Mouse (Mus musculus): ENCODE data around the gene Mroh7. TPM values are rescaled to one million over a fixed set of nuclear protein-coding genes. Genes with fewer than 3 reads are reported as not detected.

Gene Mroh7
- polyA plus RNA-seq, 1 experiment = not detected

DNA sequence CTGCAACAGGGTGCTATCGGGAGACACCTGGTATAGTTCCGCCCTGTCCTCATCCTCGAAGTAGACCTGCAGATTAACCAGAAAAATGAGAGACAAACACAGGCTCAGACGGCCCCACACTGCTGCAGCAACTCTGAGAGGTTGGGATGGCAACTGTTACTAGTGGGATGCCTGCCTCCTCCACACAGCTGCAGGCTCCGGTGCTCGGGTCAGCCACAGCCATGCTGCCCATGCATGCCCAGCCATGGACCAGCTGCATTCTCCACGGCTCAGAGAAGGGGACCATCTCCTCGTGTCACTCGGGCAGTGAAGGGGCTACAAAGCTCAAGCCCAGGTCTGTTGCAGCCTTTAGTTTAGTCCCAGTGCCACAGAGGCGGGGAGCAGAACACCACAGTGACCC lies 65.1 kb downstream of the Mroh7 start:
- H3K4me3 ChIP-seq (ENCODE audit: insufficient read depth, low read depth, low read length) = no peak overlapping the region
- no peaks in the 10 kb centered on the region for H3K4me1 ChIP-seq (ENCODE audit: control insufficient read depth, insufficient read depth, insufficient read length, low read length)
- no peak overlapping the region for H3K27ac ChIP-seq (replicated peaks; ENCODE audit: low read depth, low read length)

DNA sequence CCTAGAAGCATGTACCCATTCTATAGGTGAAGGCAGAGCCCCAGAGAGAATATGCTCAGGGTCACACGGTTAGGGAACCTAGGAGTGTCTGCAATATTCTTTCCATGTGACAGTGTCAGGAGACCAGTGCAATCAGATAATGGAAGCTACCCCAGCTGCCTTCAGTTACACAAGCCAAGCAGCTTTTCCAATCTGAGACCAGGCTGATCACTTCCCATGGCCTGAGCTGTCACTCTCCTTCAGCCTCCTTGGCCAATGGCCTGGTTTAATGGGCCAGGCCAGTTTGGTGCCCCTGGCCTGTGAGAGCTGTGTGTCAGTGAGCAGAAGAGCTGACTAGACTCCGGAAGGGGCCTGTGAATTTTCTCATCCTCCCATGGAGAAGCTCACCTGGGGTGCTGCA lies 65.5 kb downstream of the Mroh7 start:
- no peaks in the 10 kb centered on the region for H3K4me1 ChIP-seq (ENCODE audit: control insufficient read depth, insufficient read depth, insufficient read length, low read length)
- no peak overlapping the region for H3K27ac ChIP-seq (replicated peaks; ENCODE audit: low read depth, low read length)
- H3K4me3 ChIP-seq (ENCODE audit: insufficient read depth, low read depth, low read length) = no peak overlapping the region

- Histone ChIP-seq H3K4me1 (ENCODE audit: control insufficient read depth, insufficient read depth, insufficient read length, low read length) (no peaks in the 10 kb centered on the region), H3K4me3 (ENCODE audit: insufficient read depth, low read depth, low read length) (no peak overlapping the region), H3K27ac (replicated peaks; ENCODE audit: low read depth, low read length) (0 out of 2 replicates have a peak overlapping the region, but pooled peaks have one; percentile 1)
Observed at GRCm38 (mm10) chr4:106664697-106665096, 66.0 kb downstream of the Mroh7 start.

DNA sequence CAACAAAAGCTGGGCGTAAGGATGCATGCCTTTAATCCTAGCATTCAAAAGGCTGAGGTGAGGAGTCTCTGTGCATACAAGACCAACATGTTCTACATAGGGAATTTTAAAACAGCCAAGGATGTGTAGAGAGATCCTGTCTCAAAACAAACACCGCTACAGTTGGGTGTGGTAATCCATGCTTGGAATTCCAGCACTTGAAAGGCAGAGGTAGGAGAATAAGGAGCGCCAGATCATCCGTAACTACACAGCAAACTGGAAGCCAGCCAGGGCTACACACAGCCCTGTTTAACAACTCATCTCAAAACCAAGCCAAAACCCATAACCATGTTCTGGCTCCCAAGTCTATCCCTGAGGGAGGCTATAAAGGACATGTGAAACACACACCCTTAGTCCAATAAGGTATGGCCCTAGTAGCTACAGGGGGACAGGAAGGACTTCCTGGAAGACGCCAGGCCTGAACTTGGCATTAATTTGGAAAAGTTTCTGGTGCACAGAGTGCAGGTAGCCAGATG lies 66.7 kb downstream of the Mroh7 start:
- Histone ChIP-seq H3K27ac (replicated peaks; ENCODE audit: low read depth, low read length) (0 out of 2 replicates have a peak overlapping the region, but pooled peaks have one; percentile 24), H3K4me1 (ENCODE audit: control insufficient read depth, insufficient read depth, insufficient read length, low read length) (no peaks in the 10 kb centered on the region)

DNA sequence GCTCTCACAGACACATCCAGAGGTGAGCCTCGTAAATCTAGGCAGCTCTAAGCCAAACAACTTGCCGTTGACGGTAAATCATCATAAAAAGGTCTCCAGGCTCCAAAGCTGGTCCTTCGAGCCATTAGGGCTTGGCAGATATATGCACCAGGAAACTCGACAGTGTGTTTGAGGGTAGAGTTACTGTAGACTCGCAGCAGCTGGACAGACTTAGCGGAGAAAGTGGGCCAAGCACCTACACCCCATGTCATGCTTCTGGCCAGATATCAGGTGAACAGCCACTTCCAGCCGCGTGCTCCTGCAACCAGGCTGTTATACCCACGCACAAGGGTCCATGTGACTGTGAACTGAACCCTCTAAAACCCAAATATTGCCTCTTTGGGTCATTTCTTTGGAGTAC lies 75.0 kb downstream of the Mroh7 start:
- Histone ChIP-seq H3K27ac (replicated peaks; ENCODE audit: low read depth, low read length) (no peak overlapping the region), H3K4me1 (ENCODE audit: control insufficient read depth, insufficient read depth, insufficient read length, low read length) (peaks cover 5% of the 10 kb centered on the region; the same call in 1 of the 2 replicates), H3K4me3 (ENCODE audit: insufficient read depth, low read depth, low read length) (no peak overlapping the region)

More for the DNA sequence above, 66.7 kb downstream of the Mroh7 start:
- no peak overlapping the region for H3K4me3 ChIP-seq (ENCODE audit: insufficient read depth, low read depth, low read length)

DNA sequence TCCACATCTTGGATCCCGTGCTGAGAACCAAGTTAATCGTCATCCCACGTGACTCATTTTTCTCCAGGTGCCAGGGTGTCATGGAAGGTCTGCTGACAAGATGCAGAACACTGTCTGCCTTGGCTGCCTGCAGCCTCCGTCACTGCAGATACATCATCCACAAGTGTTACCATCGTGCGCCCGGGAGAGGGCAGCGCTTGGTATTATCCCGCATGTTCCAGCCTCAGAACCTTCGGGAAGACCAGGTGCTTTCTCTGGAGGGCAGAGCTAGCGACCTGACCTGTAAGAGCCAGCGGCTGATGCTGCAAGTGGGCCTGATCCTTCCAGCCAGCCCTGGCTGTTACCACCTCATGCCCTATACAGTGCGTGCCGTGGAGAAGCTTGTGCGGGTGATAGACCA lies 77.7 kb downstream of the Mroh7 start:
- no peak overlapping the region for H3K27ac ChIP-seq (replicated peaks; ENCODE audit: low read depth, low read length)
- H3K4me1 ChIP-seq (ENCODE audit: control insufficient read depth, insufficient read depth, insufficient read length, low read length) = peaks cover 5% of the 10 kb centered on the region; the same call in 1 of the 2 replicates
- no peak overlapping the region for H3K4me3 ChIP-seq (ENCODE audit: insufficient read depth, low read depth, low read length)

- H3K4me1 ChIP-seq (ENCODE audit: control insufficient read depth, insufficient read depth, insufficient read length, low read length) = peaks cover 5% of the 10 kb centered on the region; the same call in 1 of the 2 replicates
- no peak overlapping the region for H3K4me3 ChIP-seq (ENCODE audit: insufficient read depth, low read depth, low read length)
- no peak overlapping the region for H3K27ac ChIP-seq (replicated peaks; ENCODE audit: low read depth, low read length)
Observed at GRCm38 (mm10) chr4:106652546-106652945, 78.2 kb downstream of the Mroh7 start.

DNA sequence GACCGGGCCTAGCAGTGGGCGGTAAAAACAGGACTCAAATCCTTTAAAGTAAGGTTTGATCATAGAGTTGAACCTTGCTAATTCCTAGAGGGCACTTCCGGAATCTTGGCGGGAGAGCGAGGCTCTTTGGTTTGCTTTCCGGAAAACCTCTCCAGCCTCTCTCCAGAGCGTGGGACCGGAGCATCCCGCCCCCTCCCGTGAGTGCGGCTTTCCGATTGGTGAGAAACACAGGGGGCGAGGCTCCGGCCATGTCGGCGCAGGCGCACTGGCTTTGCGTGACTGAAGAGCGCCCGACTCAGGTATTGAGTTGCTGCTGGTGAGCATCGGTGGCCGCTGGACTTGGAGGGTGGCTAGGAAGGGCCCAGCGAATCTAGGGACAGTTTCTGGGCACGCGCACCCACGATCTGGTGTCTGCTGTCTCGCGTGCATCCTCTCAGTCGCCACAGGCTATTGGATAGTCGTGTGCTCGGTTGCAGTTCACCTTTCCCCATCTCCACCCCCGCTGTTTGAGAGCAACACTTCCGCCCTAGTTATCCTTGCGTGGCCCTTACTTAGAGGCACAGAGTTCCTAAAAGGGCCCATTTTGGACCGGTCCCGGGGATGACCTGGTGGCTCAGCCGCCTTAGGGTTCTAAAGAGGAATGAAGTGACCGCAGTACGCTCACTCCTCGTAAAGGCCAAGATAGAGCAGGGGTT lies 79.7 kb downstream of the Mroh7 start, which contains the start of gene Pars2:
Pars2 (plus strand) TSS at position 237 of the 695 bp plus-strand sequence.
- no peak within 1 kb of the TSS for H3K27ac ChIP-seq (replicated peaks; ENCODE audit: low read depth, low read length)
- H3K4me3 ChIP-seq (ENCODE audit: insufficient read depth, low read depth, low read length) = peak within 1 kb of the TSS; percentile 75
- peaks cover 5% of the 10 kb centered on the region; the same call in 1 of the 2 replicates for H3K4me1 ChIP-seq (ENCODE audit: control insufficient read depth, insufficient read depth, insufficient read length, low read length)

DNA sequence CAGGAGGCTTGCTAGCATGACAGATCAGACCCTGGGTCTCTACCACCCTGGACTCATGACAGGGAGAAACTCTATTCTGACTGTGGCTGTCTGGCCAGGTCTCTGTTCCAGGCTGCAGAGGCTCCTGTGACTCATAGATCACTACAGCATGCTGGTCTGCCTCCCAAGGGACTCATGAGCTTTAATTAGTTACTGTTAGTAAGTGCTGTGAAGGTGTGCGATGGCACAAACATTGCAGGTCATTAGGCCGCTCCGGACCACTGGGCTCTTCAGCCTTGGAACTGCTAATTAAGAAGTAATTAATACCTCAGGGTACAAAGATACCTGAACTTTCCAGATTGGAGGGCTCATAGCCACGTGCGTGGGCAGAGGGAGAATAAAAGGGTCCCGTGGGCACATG lies 83.6 kb downstream of the Mroh7 start:
- H3K4me1 ChIP-seq (ENCODE audit: control insufficient read depth, insufficient read depth, insufficient read length, low read length) = peaks cover 5% of the 10 kb centered on the region; the same call in 1 of the 2 replicates
- no peak overlapping the region for H3K4me3 ChIP-seq (ENCODE audit: insufficient read depth, low read depth, low read length)
- H3K27ac ChIP-seq (replicated peaks; ENCODE audit: low read depth, low read length) = no peak overlapping the region

GRCm38 (mm10) chr4:106645797-106646196 lies 84.9 kb downstream of the Mroh7 start:
- H3K4me3 ChIP-seq (ENCODE audit: insufficient read depth, low read depth, low read length) = no peak overlapping the region
- H3K4me1 ChIP-seq (ENCODE audit: control insufficient read depth, insufficient read depth, insufficient read length, low read length) = no peaks in the 10 kb centered on the region
- H3K27ac ChIP-seq (replicated peaks; ENCODE audit: low read depth, low read length) = no peak overlapping the region

GRCm38 (mm10) chr4:106644218-106644610 lies 86.5 kb downstream of the Mroh7 start:
- Histone ChIP-seq H3K4me1 (ENCODE audit: control insufficient read depth, insufficient read depth, insufficient read length, low read length) (no peaks in the 10 kb centered on the region), H3K4me3 (ENCODE audit: insufficient read depth, low read depth, low read length) (no peak overlapping the region), H3K27ac (replicated peaks; ENCODE audit: low read depth, low read length) (no peak overlapping the region)

DNA sequence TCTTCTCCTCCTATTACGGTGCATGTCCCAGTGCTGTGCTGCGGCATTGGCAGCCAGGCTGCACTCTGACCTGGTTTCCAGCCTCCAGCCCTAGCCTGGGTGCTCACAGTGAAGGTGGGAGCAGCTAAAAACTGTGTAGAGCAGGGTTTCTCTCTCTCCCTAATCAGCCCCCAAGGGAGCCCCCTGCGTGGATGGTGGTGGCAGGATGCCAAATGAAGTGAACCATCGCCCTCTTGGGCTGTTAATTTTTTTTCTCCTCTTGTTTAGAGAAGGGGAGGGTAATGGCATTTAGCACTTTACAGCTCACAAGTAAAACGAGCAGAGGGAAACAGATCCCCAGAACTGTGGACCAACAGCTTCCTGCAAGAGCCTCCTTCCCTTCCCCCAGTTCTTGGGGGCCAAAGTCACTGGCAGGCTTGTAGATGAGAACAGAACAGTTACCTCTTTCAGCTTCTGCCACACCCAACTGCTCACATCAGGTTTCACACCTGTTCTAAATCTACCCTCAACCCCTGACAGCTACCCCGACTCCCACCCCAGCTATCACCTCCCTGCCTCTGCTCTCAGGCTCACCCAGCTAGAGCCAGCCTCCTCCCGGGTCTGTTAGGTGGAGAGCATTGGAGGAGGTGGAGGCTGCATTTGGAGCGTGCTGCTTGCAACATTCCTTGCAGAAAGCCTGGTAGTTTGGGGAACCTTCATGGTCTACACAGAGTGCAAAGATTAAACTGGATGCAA lies 87.1 kb downstream of the Mroh7 start:
- H3K27ac ChIP-seq (replicated peaks; ENCODE audit: low read depth, low read length) = no peak overlapping the region
- H3K4me1 ChIP-seq (ENCODE audit: control insufficient read depth, insufficient read depth, insufficient read length, low read length) = no peaks in the 10 kb centered on the region

GRCm38 (mm10) chr4:106634086-106634479 lies 96.6 kb downstream of the Mroh7 start:
- Histone ChIP-seq H3K4me1 (ENCODE audit: control insufficient read depth, insufficient read depth, insufficient read length, low read length) (no peaks in the 10 kb centered on the region), H3K27ac (replicated peaks; ENCODE audit: low read depth, low read length) (no peak overlapping the region), H3K4me3 (ENCODE audit: insufficient read depth, low read depth, low read length) (no peak overlapping the region)

More for the DNA sequence above, 87.1 kb downstream of the Mroh7 start:
- no peak overlapping the region for H3K4me3 ChIP-seq (ENCODE audit: insufficient read depth, low read depth, low read length)

DNA sequence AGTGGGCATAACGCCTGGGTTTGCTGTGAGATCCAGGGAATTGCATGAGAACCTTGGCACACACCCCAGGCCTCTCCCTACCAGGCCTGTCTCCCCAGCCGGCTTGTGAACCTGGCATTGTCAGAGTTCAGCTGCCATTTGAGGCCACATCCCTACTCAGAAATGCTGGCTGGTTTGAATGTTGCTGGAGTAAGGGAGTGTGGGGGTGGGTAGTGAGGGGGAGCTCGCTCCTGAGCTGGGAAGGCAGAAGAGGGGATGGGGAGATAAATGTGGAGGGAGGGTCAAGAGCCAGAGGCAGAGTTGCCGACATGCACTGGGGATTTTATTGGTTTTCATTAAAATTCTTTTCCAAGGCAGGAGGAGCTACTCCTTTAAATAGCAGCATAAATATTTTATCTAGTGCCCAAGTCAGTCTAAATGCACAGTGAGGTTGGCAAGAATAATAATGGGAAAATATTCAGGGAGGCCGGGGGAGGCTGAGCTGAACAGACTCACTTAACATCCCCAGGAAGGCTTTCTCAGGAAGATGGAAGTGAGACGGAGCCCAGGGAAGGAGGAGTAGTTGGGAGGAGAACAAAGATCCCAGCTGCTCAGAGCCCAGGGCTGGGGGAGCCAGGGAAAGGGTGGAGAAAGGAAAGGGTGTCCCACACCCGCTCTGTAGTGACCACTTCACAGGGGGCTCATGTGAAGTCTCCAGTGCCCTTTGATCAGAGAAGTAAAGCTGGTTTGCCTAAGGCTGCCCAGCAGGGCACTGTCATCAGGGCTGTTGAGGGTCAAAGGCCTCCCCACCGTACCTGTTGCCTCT lies 97.2 kb downstream of the Mroh7 start:
- Histone ChIP-seq H3K4me3 (ENCODE audit: insufficient read depth, low read depth, low read length) (no peak overlapping the region), H3K4me1 (ENCODE audit: control insufficient read depth, insufficient read depth, insufficient read length, low read length) (peaks cover 4% of the 10 kb centered on the region; the same call in 1 of the 2 replicates), H3K27ac (replicated peaks; ENCODE audit: low read depth, low read length) (no peak overlapping the region)

- peaks cover 4% of the 10 kb centered on the region; the same call in 1 of the 2 replicates for H3K4me1 ChIP-seq (ENCODE audit: control insufficient read depth, insufficient read depth, insufficient read length, low read length)
- H3K27ac ChIP-seq (replicated peaks; ENCODE audit: low read depth, low read length) = no peak overlapping the region
- no peak overlapping the region for H3K4me3 ChIP-seq (ENCODE audit: insufficient read depth, low read depth, low read length)
Observed at GRCm38 (mm10) chr4:106632313-106632712, 98.4 kb downstream of the Mroh7 start.
